Mouse (Mus musculus): ENCODE measurements around the gene Asxl2.

The Asxl2 gene

DNA sequence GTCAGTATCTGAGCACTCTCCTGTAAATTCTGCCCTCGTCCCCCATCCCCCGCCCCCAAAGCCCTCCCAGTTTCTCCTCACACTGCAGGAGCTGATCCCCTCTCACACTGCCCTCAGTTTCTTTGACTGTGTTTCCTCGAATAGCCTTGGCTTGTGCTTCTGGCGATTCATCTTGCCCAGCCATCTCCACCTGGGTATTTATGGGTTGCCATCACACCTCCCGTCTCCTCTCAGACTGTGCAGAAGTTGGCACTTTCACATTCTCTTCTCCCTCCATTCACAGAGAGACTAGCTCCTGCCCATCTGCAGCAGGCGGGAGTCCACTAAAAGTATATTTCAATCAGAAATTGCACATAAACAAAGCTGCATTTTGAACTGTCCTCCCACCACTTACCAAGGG lies 120.1 kb downstream of the Asxl2 start:
- DNase-seq (ENCODE audit: low read depth) = no peak

DNA sequence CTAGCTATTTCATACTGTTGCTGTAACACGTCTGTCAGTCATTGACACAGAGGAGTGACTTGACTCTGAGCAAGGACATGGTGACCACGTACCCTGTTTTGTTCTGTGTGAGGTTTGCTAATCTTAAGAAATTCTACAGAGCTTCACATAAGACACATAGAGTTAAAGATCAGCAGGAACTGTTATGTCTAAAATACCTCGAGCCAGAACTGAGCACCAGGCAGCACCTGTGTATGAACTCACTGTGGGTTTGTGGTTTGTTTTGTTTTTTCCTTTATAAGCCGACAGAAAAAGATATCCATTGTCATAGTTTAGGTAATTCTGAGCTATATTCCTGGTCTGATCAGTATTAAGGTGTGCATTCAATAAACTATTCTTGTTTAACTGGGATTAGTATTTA lies 120.8 kb downstream of the Asxl2 start:
- peak; percentile 71 for DNase-seq (ENCODE audit: low read depth)

DNA sequence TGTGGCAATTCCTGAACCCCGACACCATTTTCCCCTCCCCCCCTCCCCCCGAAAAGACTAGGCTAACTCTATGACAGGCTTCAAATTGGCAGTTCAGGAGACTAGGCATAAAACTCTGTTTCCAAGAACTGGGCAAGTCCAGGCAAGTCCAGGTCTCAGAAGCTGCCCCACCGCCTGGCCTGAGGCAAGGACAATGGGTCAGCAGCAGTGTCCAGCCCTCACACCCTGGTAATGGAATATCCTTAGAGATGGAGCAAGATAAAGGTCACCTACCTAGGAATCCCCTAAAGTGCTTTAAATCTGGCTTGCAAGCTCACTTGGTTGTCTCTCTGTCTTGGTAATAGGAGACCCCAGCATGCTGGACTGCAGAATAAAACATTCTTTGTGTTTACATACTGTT lies 121.3 kb downstream of the Asxl2 start:
- DNase-seq (ENCODE audit: low read depth) = peak; percentile 28

DNA sequence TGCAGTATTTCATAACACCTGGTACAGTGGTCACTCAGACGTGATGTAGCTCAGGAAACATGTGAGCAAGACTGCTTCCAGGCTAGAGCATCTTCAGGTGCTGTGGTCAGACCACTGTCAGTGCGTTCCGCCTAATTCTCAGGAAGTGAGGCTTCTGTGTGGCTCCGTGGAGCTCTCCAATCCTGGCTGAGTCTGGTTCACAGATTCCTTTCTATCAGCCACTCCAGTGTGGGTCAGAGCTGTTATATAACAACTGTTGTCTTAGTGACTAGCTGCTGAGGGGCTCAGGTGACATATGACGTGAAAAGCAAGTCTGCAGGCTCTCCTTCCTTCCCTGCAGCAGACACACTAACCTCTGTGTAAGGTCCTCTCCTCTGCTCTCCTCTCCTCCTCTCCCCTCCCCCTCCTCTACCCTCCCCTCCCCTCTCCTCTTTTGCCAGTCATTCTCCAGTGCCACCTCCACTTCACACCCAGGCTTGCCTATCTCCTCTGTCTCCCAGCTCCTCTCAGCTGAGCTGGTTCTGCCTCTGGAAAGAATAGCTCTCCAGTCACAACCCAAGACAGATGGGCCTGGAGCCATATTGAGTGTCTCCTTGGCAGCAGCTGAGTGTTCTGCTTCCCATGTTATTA lies 122.0 kb downstream of the Asxl2 start:
- DNase-seq (ENCODE audit: low read depth) = peak; percentile 46

DNA sequence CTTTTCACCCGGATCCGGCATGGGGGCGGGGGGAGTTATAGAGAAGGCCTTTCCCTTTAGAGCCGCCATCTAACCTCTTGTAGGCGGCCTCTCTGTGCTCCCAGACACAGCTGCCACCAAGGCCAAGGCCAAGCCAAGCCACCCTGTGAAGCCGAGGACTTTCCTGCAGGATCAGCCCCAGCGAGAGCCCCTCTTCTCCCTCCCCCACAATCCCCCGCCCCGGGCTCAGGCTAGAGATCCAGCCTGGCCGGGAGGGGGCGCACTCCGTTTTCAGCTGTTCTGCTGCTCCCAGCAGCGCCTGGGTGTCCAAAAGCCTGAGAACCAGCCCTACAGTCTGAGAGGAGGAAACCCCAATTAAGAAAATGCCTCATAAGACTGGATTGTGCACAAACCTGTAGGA lies 123.6 kb downstream of the Asxl2 start:
- no peak for DNase-seq (ENCODE audit: low read depth)
